In the genomic region with DNA sequence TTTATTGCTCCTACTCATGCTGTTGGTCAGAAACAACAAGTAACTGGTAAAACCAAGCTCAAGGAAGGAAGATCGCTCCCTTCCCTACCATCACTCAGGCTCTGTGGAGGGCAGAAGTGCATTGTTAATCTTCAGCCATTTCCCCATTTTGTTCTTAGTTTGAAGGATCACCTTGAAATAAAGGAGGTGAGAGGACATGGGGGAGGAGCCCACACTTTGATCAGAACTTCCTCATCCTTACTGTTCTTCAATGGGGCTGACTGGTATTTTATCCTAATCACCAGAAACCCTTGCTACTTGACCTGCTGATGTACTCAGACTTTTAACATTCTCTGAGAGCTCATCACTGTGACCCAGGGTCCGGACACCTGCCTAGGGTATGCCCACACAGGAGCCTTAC, we compare ENCODE assay signal across 22 mouse cellular contexts. TPM values are rescaled to one million over a fixed set of nuclear protein-coding genes. Genes with fewer than 3 reads are reported as not detected.
"Had no signal": no experiment of that assay in that cellular context is flagged by ENCODE, and none has a peak within 500 bp of the region (broad histone marks: within the 10 kb centered on the region; RNA-seq: fewer than 3 reads in every experiment).

No protein-coding gene starts in this region.

- H3K9me3 ChIP-seq: liver, embryonic 13.5 days; liver, embryonic 15.5 days; lung, embryonic 15.5 days; megakaryocyte, embryonic 14.5 days; midbrain, embryonic 12.5 days; neural tube, embryonic 12.5 days; stomach, embryonic 15.5 days had no signal

- H3K27ac ChIP-seq: liver, embryonic 13.5 days; liver, embryonic 15.5 days; lung, embryonic 15.5 days; macrophage; midbrain, embryonic 12.5 days; neural tube, embryonic 12.5 days; stomach, embryonic 15.5 days; stomach, postnatal 0 days had no signal

- H3K36me3 ChIP-seq: liver, embryonic 13.5 days; liver, embryonic 15.5 days; lung, embryonic 15.5 days; midbrain, embryonic 12.5 days; neural tube, embryonic 12.5 days; stomach, embryonic 15.5 days had no signal

- H3K4me1 ChIP-seq: liver, embryonic 15.5 days; lung, embryonic 15.5 days; megakaryocyte, embryonic 14.5 days; midbrain, embryonic 12.5 days; neural tube, embryonic 12.5 days; stomach, embryonic 15.5 days had no signal

- H3K27me3 ChIP-seq: liver, embryonic 13.5 days; liver, embryonic 15.5 days; lung, embryonic 15.5 days; megakaryocyte, embryonic 14.5 days; midbrain, embryonic 12.5 days; neural tube, embryonic 12.5 days; stomach, embryonic 15.5 days had no signal

- DNase-seq: liver, embryonic 13.5 days; liver, postnatal 0 days; lung, adult 2 months; lung, postnatal 14 days; lung, postnatal 36 days; midbrain, embryonic 14.5 days; right cerebral cortex, postnatal 14 days; thymus, adult 2 months; thymus, postnatal 25 days; thymus, postnatal 4 days had no signal

- H3K4me3 ChIP-seq: liver, embryonic 13.5 days; liver, embryonic 15.5 days; lung, embryonic 15.5 days; megakaryocyte, embryonic 14.5 days; midbrain, embryonic 12.5 days; myocyte; neural tube, embryonic 12.5 days; stomach, embryonic 15.5 days had no signal

- ATAC-seq: liver, postnatal 0 days; lung, postnatal 0 days; midbrain, embryonic 16.5 days had no signal

- H3K9ac ChIP-seq: liver, embryonic 13.5 days; liver, embryonic 15.5 days; liver, postnatal 0 days; lung, embryonic 15.5 days; midbrain, embryonic 12.5 days; neural tube, embryonic 12.5 days; stomach, embryonic 15.5 days had no signal

RNA-seq across cellular contexts. Expression of gene Zpbp, which starts 33.5 kb away (rescaled TPM):
- polyA plus RNA-seq: myocyte had no signal

RNA-seq across cellular contexts. Expression of gene Spata48, which starts 33.8 kb away (rescaled TPM):
- polyA plus RNA-seq: myocyte; urinary bladder, adult 2 months had no signal
